18 mouse cellular contexts compared by ENCODE assay signal in the genomic region with DNA sequence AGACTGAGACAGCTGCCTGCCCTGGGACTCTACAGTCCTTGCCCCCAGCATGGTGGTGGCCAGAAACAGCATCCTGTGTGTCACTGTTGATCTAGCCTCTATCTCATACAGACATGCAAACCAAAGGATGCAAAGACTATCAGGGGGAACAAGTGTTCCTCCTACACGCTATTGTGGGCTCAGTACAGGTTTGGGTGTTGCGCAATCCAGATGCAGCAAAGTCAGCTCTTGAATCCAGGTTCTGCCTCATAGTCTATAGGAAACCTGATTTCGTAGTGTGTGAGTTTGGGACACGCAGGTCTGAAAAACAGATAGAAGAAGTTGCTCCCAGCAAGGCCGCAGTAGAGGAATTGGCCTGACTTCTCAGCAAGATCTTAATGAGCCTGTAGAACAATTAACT. TPM values are rescaled to one million over a fixed set of nuclear protein-coding genes. Genes with fewer than 3 reads are reported as not detected.
"Had no signal": no experiment of that assay in that cellular context is flagged by ENCODE, and none has a peak within 500 bp of the region (broad histone marks: within the 10 kb centered on the region; RNA-seq: fewer than 3 reads in every experiment).

No protein-coding gene starts in this region.

- H3K4me3 ChIP-seq: midbrain, embryonic 10.5 days; midbrain, embryonic 12.5 days; neural tube, embryonic 12.5 days had no signal

- H3K27me3 ChIP-seq: midbrain, embryonic 12.5 days; neural tube, embryonic 12.5 days had no signal

- H3K4me1 ChIP-seq: midbrain, embryonic 10.5 days; midbrain, embryonic 12.5 days; neural tube, embryonic 12.5 days had no signal

- DNase-seq: lung, adult 18-20 months; lung, embryonic 14.5 days; lung, postnatal 10 days; lung, postnatal 4 days; midbrain, embryonic 14.5 days; retina, postnatal 1 day; right cerebral cortex, adult 18-20 months; right cerebral cortex, postnatal 25 days; right cerebral cortex, postnatal 4 days; thymus, adult 18-20 months; thymus, postnatal 14 days; thymus, postnatal 4 days had no signal

- H3K36me3 ChIP-seq: midbrain, embryonic 10.5 days; midbrain, embryonic 12.5 days; neural tube, embryonic 12.5 days had no signal

- H3K27ac ChIP-seq: liver, embryonic 14.5 days; midbrain, embryonic 10.5 days; midbrain, embryonic 12.5 days; neural tube, embryonic 12.5 days had no signal

- ATAC-seq: midbrain, embryonic 16.5 days had no signal

RNA-seq across cellular contexts. Expression of gene Irf4, which starts 46.3 kb away (rescaled TPM):
- polyA plus RNA-seq: midbrain, embryonic 10.5 days; neural tube, embryonic 14.5 days had no signal
